Mouse (Mus musculus) neural tube, embryonic 13.5 days (tissue): ENCODE measurements around the gene Cfd. TPM values are rescaled to one million over a fixed set of nuclear protein-coding genes. Genes with fewer than 3 reads are reported as not detected.

Experiments
- ATAC-seq: fragments of 200-750 bp; cut with Nextera tagmentation; 2 replicates; pipeline ENCODE4 v1.8.0; 2017; ENCODE audit warnings: low read depth, mild to moderate bottlenecking, moderate TSS enrichment, moderate library complexity
- H3K27ac ChIP-seq: fragments of 300-500 bp; sonication (generic); replicated peaks from 2 replicates; pipeline ENCODE4 v1.5.1; 2015; ENCODE audit warnings: moderate library complexity, mild to moderate bottlenecking, inconsistent platforms
- H3K27me3 ChIP-seq: fragments of 300-500 bp; sonication (generic); 2 replicates; pipeline ENCODE4 v1.6.1; 2015; ENCODE audit warnings: mild to moderate bottlenecking, inconsistent platforms
- H3K36me3 ChIP-seq: fragments of 300-500 bp; sonication (generic); 2 replicates; pipeline ENCODE4 v1.6.1; 2015; ENCODE audit warnings: mild to moderate bottlenecking, inconsistent platforms
- H3K4me1 ChIP-seq: fragments of 300-500 bp; sonication (generic); replicated peaks from 2 replicates; pipeline ENCODE4 v1.6.1; 2015; ENCODE audit warnings: inconsistent platforms
- H3K4me2 ChIP-seq: fragments of 300-500 bp; sonication (generic); 2 replicates; pipeline ENCODE4 v1.6.1; 2015; ENCODE audit warnings: inconsistent platforms, mild to moderate bottlenecking, moderate library complexity
- H3K4me3 ChIP-seq: fragments of 300-500 bp; sonication (generic); 2 replicates; pipeline ENCODE4 v1.5.1; 2015; ENCODE audit warnings: mild to moderate bottlenecking, inconsistent platforms
- H3K9ac ChIP-seq: fragments of 300-500 bp; sonication (generic); 2 replicates; pipeline ENCODE4 v1.6.1; 2015; ENCODE audit warnings: moderate library complexity, mild to moderate bottlenecking, inconsistent platforms
- H3K9me3 ChIP-seq: fragments of 300-500 bp; sonication (generic); 2 replicates; pipeline ENCODE4 v1.6.1; 2016; ENCODE audit warnings: inconsistent platforms
- WGBS: fragments of 180-500 bp; shearing (Covaris S2); methylation state at CpG from one replicate; pipeline ENCODE4 v1.1.7; 2015; 5-methylcytosine and 5-hydroxymethylcytosine counted together
- polyA plus RNA-seq: library from polyadenylated mRNA; unstranded; fragments of >200 nt; fragmentation: Nextera tagmentation; extraction: Ambion mirVana; gene quantifications from 2 replicates; pipeline ENCODE4 v1.2.1, GENCODE M21; 2015

Gene Cfd
- polyA plus RNA-seq = not detected in 2 replicates

GRCm38 (mm10) chr10:79890670-79891069, at the start of gene Cfd:
Gene Cfd (plus strand): TSS chr10:79890853.
- H3K9ac ChIP-seq = 0 out of 2 replicates have a peak within 1 kb of the TSS, but pooled peaks have one; percentile 5
- no peaks in the 10 kb centered on the region for H3K9me3 ChIP-seq
- WGBS = 49% methylated on average over 5 of the region's 5 CpGs
- no peak within 1 kb of the TSS for H3K4me2 ChIP-seq
- no peaks in the 10 kb centered on the region for H3K4me1 ChIP-seq
- no peaks in the 10 kb centered on the region; the same call in 1 of the 2 replicates for H3K27me3 ChIP-seq
- H3K27ac ChIP-seq = no peak within 1 kb of the TSS
- no peak for ATAC-seq
- peaks cover 15% of the 10 kb centered on the region for H3K36me3 ChIP-seq
- no peak within 1 kb of the TSS for H3K4me3 ChIP-seq

GRCm38 (mm10) chr10:79842322-79842721, 48.3 kb upstream of the Cfd start:
- Histone ChIP-seq H3K4me1 (peaks cover 38% of the 10 kb centered on the region), H3K27me3 (no peaks in the 10 kb centered on the region), H3K36me3 (no peaks in the 10 kb centered on the region), H3K27ac (peak overlapping the region; percentile 49; the same call in 1 of the 2 replicates), H3K4me3 (no peak overlapping the region), H3K9ac (0 out of 2 replicates have a peak overlapping the region, but pooled peaks have one; percentile 22), H3K4me2 (no peak overlapping the region), H3K9me3 (no peaks in the 10 kb centered on the region)
- WGBS = 68% methylated on average over 3 of the region's 3 CpGs
- no peak for ATAC-seq

- Histone ChIP-seq H3K4me2 (no peak overlapping the region), H3K36me3 (no peaks in the 10 kb centered on the region), H3K27me3 (no peaks in the 10 kb centered on the region), H3K4me1 (peaks cover 38% of the 10 kb centered on the region), H3K27ac (0 out of 2 replicates have a peak overlapping the region, but pooled peaks have one; percentile 7), H3K4me3 (no peak overlapping the region), H3K9me3 (no peaks in the 10 kb centered on the region), H3K9ac (no peak overlapping the region)
- 45% methylated on average over 6 of the region's 6 CpGs for WGBS
- ATAC-seq = no peak
Observed at GRCm38 (mm10) chr10:79843476-79843875, 47.2 kb upstream of the Cfd start.

GRCm38 (mm10) chr10:79846553-79846952, 44.1 kb upstream of the Cfd start:
- H3K36me3 ChIP-seq = no peaks in the 10 kb centered on the region
- H3K9ac ChIP-seq = no peak overlapping the region
- peaks cover 29% of the 10 kb centered on the region for H3K4me1 ChIP-seq
- no peak overlapping the region for H3K27ac ChIP-seq
- no peak overlapping the region for H3K4me3 ChIP-seq
- H3K9me3 ChIP-seq = no peaks in the 10 kb centered on the region
- H3K27me3 ChIP-seq = no peaks in the 10 kb centered on the region
- no peak overlapping the region for H3K4me2 ChIP-seq
- WGBS = 72% methylated on average over 5 of the region's 5 CpGs
- no peak for ATAC-seq

- H3K36me3 ChIP-seq = no peaks in the 10 kb centered on the region
- H3K4me2 ChIP-seq = no peak overlapping the region
- H3K4me1 ChIP-seq = peaks cover 26% of the 10 kb centered on the region
- 91% methylated on average over 8 of the region's 8 CpGs for WGBS
- H3K4me3 ChIP-seq = no peak overlapping the region
- no peak for ATAC-seq
- no peaks in the 10 kb centered on the region for H3K9me3 ChIP-seq
- H3K27me3 ChIP-seq = no peaks in the 10 kb centered on the region
- no peak overlapping the region for H3K27ac ChIP-seq
- H3K9ac ChIP-seq = no peak overlapping the region; the same call in 1 of the 2 replicates
Observed at GRCm38 (mm10) chr10:79849941-79850628, 40.6 kb upstream of the Cfd start.

- peak overlapping the region; percentile 80 for H3K9ac ChIP-seq
- H3K9me3 ChIP-seq = no peaks in the 10 kb centered on the region
- H3K4me3 ChIP-seq = 0 out of 2 replicates have a peak overlapping the region, but pooled peaks have one; percentile 70
- WGBS = 72% methylated on average over 3 of the region's 3 CpGs
- peak overlapping the region; percentile 99 for H3K27ac ChIP-seq
- no peaks in the 10 kb centered on the region for H3K27me3 ChIP-seq
- peaks cover 39% of the 10 kb centered on the region for H3K4me1 ChIP-seq
- no peak for ATAC-seq
- peaks cover 4% of the 10 kb centered on the region; the same call in 1 of the 2 replicates for H3K36me3 ChIP-seq
- H3K4me2 ChIP-seq = peak overlapping the region; percentile 72
Observed at GRCm38 (mm10) chr10:79851653-79852052, 39.0 kb upstream of the Cfd start.

- peak overlapping the region; percentile 80 for H3K9ac ChIP-seq
- peak overlapping the region; percentile 70 for H3K4me3 ChIP-seq
- no peaks in the 10 kb centered on the region for H3K27me3 ChIP-seq
- ATAC-seq = no peak
- peak overlapping the region; percentile 72 for H3K4me2 ChIP-seq
- H3K4me1 ChIP-seq = peaks cover 45% of the 10 kb centered on the region
- peak overlapping the region; percentile 99 for H3K27ac ChIP-seq
- 55% methylated on average over 9 of the region's 9 CpGs for WGBS
- H3K9me3 ChIP-seq = no peaks in the 10 kb centered on the region
- peaks cover 10% of the 10 kb centered on the region for H3K36me3 ChIP-seq
Observed at GRCm38 (mm10) chr10:79852107-79852789, 38.4 kb upstream of the Cfd start.

- ATAC-seq = no peak
- peak overlapping the region; percentile 80 for H3K9ac ChIP-seq
- peaks cover 50% of the 10 kb centered on the region for H3K4me1 ChIP-seq
- H3K4me2 ChIP-seq = peak overlapping the region; percentile 72
- 21% methylated on average over 8 of the region's 8 CpGs for WGBS
- no peaks in the 10 kb centered on the region for H3K9me3 ChIP-seq
- H3K36me3 ChIP-seq = peaks cover 12% of the 10 kb centered on the region
- peak overlapping the region; percentile 99 for H3K27ac ChIP-seq
- H3K4me3 ChIP-seq = peak overlapping the region; percentile 70
- H3K27me3 ChIP-seq = no peaks in the 10 kb centered on the region
Observed at GRCm38 (mm10) chr10:79852827-79853226, 37.8 kb upstream of the Cfd start.

- H3K36me3 ChIP-seq = peaks cover 15% of the 10 kb centered on the region
- no peaks in the 10 kb centered on the region for H3K9me3 ChIP-seq
- H3K9ac ChIP-seq = peak overlapping the region; percentile 80
- peaks cover 56% of the 10 kb centered on the region for H3K4me1 ChIP-seq
- peak overlapping the region; percentile 72 for H3K4me2 ChIP-seq
- 0% methylated on average over 15 of the region's 15 CpGs for WGBS
- no peaks in the 10 kb centered on the region for H3K27me3 ChIP-seq
- peak; percentile 36 for ATAC-seq
- H3K27ac ChIP-seq = peak overlapping the region; percentile 99
- peak overlapping the region; percentile 70 for H3K4me3 ChIP-seq
Observed at GRCm38 (mm10) chr10:79853392-79853791, 37.3 kb upstream of the Cfd start.

- peaks cover 63% of the 10 kb centered on the region for H3K4me1 ChIP-seq
- under 1% methylated on average over 75 of the region's 75 CpGs for WGBS
- H3K4me2 ChIP-seq = peak within 1 kb of the TSS; percentile 98
- no peaks in the 10 kb centered on the region for H3K9me3 ChIP-seq
- peak; percentile 93 for ATAC-seq
- peak within 1 kb of the TSS; percentile 100 for H3K27ac ChIP-seq
- H3K36me3 ChIP-seq = peaks cover 22% of the 10 kb centered on the region
- H3K27me3 ChIP-seq = no peaks in the 10 kb centered on the region
- peak within 1 kb of the TSS; percentile 70 for H3K4me3 ChIP-seq
- peak within 1 kb of the TSS; percentile 98 for H3K9ac ChIP-seq
Observed at GRCm38 (mm10) chr10:79853860-79854795, 36.5 kb upstream of the Cfd start, which contains the start of gene Ptbp1. Gene Ptbp1 (plus strand): TSS chr10:79854427.

- H3K4me1 ChIP-seq = peaks cover 71% of the 10 kb centered on the region
- H3K9ac ChIP-seq = peak overlapping the region; percentile 98
- H3K27me3 ChIP-seq = no peaks in the 10 kb centered on the region
- peak overlapping the region; percentile 70 for H3K4me3 ChIP-seq
- WGBS = under 1% methylated on average over 83 of the region's 83 CpGs
- peak; percentile 54 for ATAC-seq
- H3K4me2 ChIP-seq = peak overlapping the region; percentile 98
- H3K36me3 ChIP-seq = peaks cover 31% of the 10 kb centered on the region
- H3K9me3 ChIP-seq = no peaks in the 10 kb centered on the region
- peak overlapping the region; percentile 100 for H3K27ac ChIP-seq
Observed at GRCm38 (mm10) chr10:79854801-79855541, 35.7 kb upstream of the Cfd start.
